Mouse (Mus musculus): ENCODE measurements around the gene Gm13212.
"Not testable (repeated sequence)": the region's sequence is repeated elsewhere in the genome, so short reads cannot be mapped to it uniquely, and the experiment has no call there.

The Gm13212 gene

DNA sequence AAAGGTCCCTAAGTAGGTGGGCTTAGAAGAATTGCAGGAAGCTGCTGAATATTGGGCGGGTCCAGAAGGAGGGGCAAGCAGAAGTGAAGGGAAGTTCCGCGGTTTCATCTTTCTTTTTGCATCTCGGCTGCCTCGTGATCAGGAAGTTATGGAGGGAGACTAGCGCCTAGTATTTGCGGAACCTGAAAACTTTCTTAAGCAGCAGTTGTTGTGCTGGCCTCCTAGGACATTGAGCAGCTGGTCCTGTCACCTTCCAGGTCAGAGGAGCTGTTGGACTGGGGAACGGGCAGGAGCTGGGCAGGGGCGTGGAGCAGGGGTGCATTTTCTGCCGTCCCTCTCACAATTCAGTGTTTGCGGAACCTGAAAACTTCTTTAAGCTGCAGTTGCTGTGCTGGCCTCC is at the start of gene Gm13212:
TSS of gene Gm13212 (plus strand) at position 89 of the 400 bp plus-strand sequence.
- peak; percentile 68 for DNase-seq (ENCODE audit: low read depth, low spot score)
- H3K36me3 ChIP-seq (ENCODE audit: control insufficient read depth, insufficient read depth, low read length, poor library complexity, severe bottlenecking); H3K27me3 ChIP-seq (ENCODE audit: control insufficient read depth, insufficient read depth, low read length, poor library complexity, severe bottlenecking): not testable (repeated sequence)

DNA sequence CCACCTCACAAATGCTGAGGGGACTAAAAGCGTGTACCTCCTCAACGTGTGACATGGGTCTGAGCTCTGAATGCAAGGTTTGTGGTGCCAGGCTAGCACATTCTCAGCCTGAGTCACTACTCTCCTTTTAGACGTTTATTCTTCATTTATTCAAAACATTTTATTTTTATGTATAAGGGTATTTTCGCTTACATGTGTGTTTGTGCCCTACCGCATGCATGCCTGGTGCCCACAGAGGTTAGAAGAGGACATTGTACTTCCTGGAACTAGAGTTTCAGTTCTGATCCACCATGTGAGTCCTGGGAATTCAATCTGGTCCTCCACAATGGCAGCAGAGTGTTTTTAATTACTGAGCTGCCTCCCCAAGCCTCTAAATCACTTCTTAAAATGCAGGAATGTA is 41.1 kb upstream of the Gm13212 start:
- not testable (repeated sequence) for DNase-seq (ENCODE audit: low read depth, low spot score)

DNA sequence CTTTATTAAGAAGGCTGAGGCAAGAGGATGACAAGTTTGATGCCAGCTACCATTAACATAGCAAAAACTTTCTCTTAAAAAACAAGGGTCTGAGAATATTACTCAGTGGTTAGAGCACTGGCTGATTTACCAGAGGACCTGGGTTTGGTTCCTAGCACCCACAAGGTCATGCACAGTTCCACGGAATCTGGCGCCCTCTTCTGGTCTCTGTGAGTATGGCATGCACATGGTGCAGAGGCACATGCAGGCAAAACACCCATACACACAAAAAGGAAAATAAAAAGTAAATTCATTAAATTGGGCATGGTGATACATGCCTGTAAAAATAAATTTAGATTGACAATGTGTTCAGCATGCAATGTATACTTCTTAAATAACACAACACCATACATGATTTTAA is 39.9 kb upstream of the Gm13212 start:
- not testable (repeated sequence) for H3K27me3 ChIP-seq (ENCODE audit: control insufficient read depth, insufficient read depth, low read length, poor library complexity, severe bottlenecking); H3K36me3 ChIP-seq (ENCODE audit: control insufficient read depth, insufficient read depth, low read length, poor library complexity, severe bottlenecking); DNase-seq (ENCODE audit: low read depth, low spot score)

More for the DNA sequence above, 41.1 kb upstream of the Gm13212 start:
- not testable (repeated sequence) for H3K36me3 ChIP-seq (ENCODE audit: control insufficient read depth, insufficient read depth, low read length, poor library complexity, severe bottlenecking); H3K27me3 ChIP-seq (ENCODE audit: control insufficient read depth, insufficient read depth, low read length, poor library complexity, severe bottlenecking)

DNA sequence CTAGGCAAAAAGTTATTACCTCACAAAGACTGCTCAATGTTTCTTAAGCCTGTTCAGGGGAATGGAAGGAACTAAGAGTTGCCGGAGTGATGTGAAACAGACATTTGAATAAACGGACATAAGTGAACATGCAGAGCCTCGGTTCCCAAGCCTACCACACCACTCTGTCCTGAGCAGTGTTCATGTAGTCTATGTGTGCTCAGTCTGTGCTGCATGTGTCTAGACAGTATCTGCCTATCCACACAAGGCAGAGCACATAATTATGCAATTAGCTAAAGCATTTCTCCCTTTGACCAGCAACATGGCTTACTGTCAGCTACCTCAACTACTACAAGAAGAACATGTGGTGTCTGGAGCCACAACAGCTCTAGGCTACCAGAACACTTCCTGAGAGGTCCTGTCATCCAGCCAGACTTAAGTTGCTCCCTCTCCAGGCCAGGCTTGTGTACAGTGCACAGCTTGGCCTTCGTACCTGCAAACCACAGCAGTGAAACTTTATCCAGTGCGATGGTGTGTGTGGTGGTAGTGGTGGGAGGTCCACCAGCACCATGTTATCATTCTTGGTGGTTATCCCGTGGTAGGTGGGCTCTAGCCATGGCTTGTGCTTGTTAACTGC is 39.1 kb upstream of the Gm13212 start:
- H3K27me3 ChIP-seq (ENCODE audit: control insufficient read depth, insufficient read depth, low read length, poor library complexity, severe bottlenecking); DNase-seq (ENCODE audit: low read depth, low spot score); H3K36me3 ChIP-seq (ENCODE audit: control insufficient read depth, insufficient read depth, low read length, poor library complexity, severe bottlenecking): not testable (repeated sequence)

DNA sequence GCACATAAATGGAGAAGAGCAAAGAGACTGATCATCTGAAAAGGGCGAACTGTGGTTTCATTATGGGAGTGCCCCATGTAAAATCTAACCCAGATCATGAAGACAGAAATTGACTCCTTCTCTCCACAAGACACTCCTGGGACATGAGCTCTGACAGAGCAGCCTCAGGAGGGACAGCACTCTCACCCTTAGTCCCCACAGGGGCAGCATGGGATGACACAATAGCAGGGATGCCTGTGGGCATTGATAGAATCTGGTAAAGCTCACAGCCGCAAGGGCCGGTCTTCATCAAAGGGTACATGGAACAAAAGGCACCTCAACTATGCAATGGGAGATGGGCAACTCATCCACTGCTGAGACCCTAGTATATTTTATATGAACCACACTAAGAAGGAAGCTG is 38.5 kb upstream of the Gm13212 start:
- DNase-seq (ENCODE audit: low read depth, low spot score), result not testable (repeated sequence)

DNA sequence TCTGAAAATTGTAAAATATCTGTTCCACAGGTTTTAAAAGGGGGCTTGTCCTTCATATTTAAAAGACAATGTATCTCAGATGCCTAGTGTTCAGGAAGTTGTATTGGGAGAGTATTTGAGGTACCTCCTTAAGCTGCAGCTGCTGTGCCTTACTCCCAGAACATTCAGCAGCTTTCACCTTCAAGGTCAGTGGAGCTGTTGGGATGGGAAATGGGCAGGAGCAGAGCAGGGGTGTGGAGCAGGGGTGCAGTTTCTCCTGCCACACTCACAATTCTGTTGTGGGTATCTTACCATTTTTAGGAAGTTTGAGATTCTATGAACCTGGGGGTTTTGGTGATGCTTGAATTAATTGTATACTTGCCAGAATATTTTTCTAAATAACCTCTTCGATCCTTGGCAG is 28.3 kb upstream of the Gm13212 start:
- no peaks in the 10 kb centered on the region for H3K27me3 ChIP-seq (ENCODE audit: control insufficient read depth, insufficient read depth, low read length, poor library complexity, severe bottlenecking)
- DNase-seq (ENCODE audit: low read depth, low spot score), result no peak
- H3K36me3 ChIP-seq (ENCODE audit: control insufficient read depth, insufficient read depth, low read length, poor library complexity, severe bottlenecking), result no peaks in the 10 kb centered on the region

More for the DNA sequence above, 38.5 kb upstream of the Gm13212 start:
- not testable (repeated sequence) for H3K27me3 ChIP-seq (ENCODE audit: control insufficient read depth, insufficient read depth, low read length, poor library complexity, severe bottlenecking); H3K36me3 ChIP-seq (ENCODE audit: control insufficient read depth, insufficient read depth, low read length, poor library complexity, severe bottlenecking)

DNA sequence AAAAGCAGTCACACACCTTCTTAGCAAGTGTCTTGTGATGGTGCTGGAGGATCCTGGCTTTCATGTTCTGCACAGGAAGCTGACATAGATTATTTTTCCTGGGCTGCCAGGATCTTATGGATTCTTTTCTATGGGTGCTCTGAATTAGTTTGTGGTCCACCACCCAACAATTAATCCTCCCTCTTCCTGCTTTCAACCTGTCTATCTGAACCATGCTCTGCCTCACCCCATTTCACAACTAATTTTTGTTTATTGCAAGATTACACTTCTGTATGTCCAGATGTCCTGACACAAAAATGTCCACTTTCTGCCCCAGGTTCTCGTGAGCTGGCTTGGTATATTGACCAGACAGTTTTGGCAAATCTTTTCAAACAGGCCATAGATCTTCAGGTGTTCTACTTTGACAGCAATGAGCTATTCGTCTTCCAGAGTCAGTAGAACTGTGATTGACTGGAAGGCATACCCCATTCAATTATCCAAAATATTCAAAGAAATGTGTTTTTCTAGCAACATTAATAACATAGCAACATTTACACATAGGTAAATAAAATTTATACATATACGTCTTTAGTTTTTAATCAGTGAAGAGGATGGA is 25.4 kb upstream of the Gm13212 start:
- Histone ChIP-seq H3K36me3 (ENCODE audit: control insufficient read depth, insufficient read depth, low read length, poor library complexity, severe bottlenecking) (no peaks in the 10 kb centered on the region), H3K27me3 (ENCODE audit: control insufficient read depth, insufficient read depth, low read length, poor library complexity, severe bottlenecking) (no peaks in the 10 kb centered on the region)
- no peak for DNase-seq (ENCODE audit: low read depth, low spot score)

DNA sequence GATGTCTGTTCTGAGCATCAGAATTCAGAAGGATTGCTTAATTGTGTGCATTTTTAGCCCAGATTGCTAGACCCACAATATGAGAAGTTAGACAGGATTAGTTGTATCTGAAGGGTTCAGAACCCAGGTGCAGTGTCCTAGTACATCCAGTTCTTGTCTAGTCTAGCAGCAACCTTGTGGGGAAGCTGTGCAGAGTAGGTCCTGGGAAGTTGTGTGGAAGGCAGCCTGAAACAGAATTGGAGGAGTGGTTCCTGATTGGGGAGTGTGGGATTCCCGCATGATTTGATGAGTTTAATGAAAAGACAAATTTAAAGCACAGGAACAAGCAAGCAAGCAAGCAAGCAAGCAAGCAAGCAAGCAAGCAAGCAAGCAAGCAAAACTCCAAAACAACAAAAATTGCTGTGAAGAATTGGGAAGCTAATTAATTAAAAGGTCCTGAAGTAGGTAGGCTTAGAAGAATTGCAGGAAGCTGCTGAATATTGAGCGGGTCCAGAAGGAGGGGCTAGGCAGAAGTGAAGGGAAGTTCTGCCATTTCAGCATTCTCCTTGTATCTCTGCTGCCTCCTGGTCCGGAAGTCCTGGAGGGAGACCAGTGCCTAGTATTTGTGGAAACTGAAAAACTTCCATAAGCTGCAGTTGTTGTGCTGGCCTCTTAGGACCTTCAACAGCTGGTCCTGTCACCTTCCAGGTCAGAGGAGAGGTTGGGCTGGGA is 20.7 kb upstream of the Gm13212 start:
- Histone ChIP-seq H3K36me3 (ENCODE audit: control insufficient read depth, insufficient read depth, low read length, poor library complexity, severe bottlenecking) (no peaks in the 10 kb centered on the region), H3K27me3 (ENCODE audit: control insufficient read depth, insufficient read depth, low read length, poor library complexity, severe bottlenecking) (no peaks in the 10 kb centered on the region)
- DNase-seq (ENCODE audit: low read depth, low spot score), result no peak

DNA sequence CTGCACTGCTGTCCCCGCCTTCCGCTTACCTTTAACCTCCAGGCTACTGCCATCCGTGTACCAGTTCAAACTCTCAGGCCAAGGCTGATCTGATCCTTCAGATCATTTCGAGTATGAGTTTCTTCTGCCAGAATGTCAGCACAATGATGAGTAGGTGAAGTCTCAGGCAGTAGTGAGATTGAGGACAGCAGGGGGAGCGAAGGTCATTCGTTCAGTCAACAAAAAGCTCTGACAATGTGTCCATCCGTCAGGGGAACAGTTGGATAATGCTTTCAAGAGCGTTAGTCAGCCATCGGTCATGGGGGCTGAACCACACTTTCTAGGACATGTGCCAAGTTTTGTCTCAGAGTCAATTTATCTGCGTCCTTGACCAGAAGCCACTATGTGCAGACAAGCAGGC is 14.5 kb upstream of the Gm13212 start:
- not testable (repeated sequence) for DNase-seq (ENCODE audit: low read depth, low spot score); H3K36me3 ChIP-seq (ENCODE audit: control insufficient read depth, insufficient read depth, low read length, poor library complexity, severe bottlenecking); H3K27me3 ChIP-seq (ENCODE audit: control insufficient read depth, insufficient read depth, low read length, poor library complexity, severe bottlenecking)

DNA sequence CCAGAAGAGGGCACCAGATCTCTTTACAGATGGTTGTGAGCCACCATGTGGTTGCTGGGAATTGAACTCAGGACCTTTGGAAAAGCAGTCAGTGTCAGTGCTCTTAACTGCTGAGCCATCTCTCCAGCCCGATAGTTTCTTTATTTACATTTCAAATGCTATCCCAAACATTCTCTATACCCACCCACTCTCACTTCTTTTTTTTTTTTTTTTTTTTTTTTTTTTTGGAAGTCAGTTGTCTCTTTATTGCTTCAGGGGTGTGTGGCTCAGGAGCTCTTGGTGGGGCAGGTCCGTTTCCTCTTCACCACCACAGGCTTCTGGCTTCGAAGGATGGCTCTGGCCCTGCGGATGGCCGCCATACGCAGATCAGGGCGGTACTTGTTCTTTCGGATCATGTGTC is 8.3 kb upstream of the Gm13212 start:
- H3K36me3 ChIP-seq (ENCODE audit: control insufficient read depth, insufficient read depth, low read length, poor library complexity, severe bottlenecking); H3K27me3 ChIP-seq (ENCODE audit: control insufficient read depth, insufficient read depth, low read length, poor library complexity, severe bottlenecking); DNase-seq (ENCODE audit: low read depth, low spot score): not testable (repeated sequence)

DNA sequence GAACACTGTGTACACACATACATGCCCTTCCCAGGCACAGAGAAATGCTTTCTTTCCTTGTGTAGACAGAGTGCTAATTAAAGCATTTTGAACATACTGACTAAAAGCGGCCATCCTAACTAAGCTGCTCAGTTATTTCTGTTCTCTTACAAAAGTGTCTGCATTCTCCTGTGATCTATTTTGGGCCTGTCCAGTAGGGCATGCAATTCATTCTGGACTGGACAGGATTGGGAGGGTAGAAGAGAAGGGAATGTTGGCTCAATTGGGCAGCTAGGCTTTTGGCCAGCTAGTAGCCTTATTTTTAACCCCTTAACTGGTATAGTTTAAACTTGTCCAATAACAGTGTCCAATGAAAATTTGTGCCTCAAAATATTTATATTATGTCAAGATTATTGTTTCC is 4.6 kb upstream of the Gm13212 start:
- DNase-seq (ENCODE audit: low read depth, low spot score); H3K27me3 ChIP-seq (ENCODE audit: control insufficient read depth, insufficient read depth, low read length, poor library complexity, severe bottlenecking); H3K36me3 ChIP-seq (ENCODE audit: control insufficient read depth, insufficient read depth, low read length, poor library complexity, severe bottlenecking): not testable (repeated sequence)

DNA sequence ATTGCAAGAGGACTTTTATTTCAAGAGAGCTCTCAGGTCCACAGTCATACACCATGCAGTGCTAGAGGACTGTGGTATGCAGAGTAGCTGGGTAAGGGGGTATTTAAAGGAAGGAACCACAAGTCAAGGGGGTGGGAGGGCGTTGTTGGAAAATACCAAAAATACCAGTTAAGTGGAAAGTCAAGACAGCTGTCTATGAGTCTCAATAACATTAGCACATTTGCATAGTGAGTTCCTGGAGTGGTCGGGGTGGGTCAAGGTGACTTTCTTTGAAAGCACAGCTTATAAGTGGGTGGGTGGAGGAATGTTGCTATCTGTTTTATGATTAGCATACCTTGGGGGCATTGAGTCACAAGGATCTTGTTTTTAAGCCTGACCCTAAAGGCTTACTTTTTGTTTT is 1.1 kb downstream of the Gm13212 start:
- H3K27me3 ChIP-seq (ENCODE audit: control insufficient read depth, insufficient read depth, low read length, poor library complexity, severe bottlenecking), result not testable (repeated sequence)
- DNase-seq (ENCODE audit: low read depth, low spot score), result peak; percentile 29

DNA sequence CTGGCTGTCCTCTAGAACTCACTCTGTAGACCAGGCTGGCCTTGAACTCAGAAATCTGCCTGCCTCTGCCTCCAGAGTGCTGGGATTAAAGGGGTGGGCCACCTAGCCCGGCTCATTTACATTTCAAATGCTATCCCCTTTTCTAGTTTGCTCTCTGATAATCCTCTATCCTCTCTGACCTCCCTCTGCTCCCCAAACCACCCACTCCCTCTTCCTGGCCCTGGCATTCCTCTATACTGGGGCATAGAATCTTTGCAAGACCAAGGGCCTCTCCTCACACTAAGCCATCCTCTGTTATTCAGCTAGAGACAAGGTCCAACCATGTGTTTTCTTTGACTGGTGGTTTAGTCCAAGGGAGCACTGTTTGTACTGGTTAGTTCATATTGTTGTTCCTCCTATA is 9.2 kb downstream of the Gm13212 start:
- DNase-seq (ENCODE audit: low read depth, low spot score); H3K27me3 ChIP-seq (ENCODE audit: control insufficient read depth, insufficient read depth, low read length, poor library complexity, severe bottlenecking); H3K36me3 ChIP-seq (ENCODE audit: control insufficient read depth, insufficient read depth, low read length, poor library complexity, severe bottlenecking): not testable (repeated sequence)

More for the DNA sequence above, 1.1 kb downstream of the Gm13212 start:
- not testable (repeated sequence) for H3K36me3 ChIP-seq (ENCODE audit: control insufficient read depth, insufficient read depth, low read length, poor library complexity, severe bottlenecking)

DNA sequence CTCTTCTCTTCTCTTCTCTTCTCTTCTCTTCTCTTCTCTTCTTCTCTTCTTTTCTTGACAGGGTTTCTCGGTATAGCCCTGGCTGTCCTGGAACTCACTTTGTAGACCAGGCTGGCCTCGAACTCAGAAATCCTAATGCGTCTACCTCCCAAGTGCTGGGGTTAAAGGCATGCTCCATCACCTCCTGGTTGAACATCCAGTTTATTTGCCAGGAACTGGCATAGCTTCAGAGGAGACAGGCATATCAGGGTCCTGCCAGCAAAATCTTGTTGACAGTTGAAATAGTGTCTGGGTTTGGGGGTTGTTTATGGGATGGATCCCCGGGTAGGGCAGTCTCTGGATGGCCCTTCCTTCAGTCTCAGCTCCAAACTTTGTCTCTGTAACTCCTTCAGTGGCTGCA is 9.8 kb downstream of the Gm13212 start:
- not testable (repeated sequence) for H3K36me3 ChIP-seq (ENCODE audit: control insufficient read depth, insufficient read depth, low read length, poor library complexity, severe bottlenecking); DNase-seq (ENCODE audit: low read depth, low spot score); H3K27me3 ChIP-seq (ENCODE audit: control insufficient read depth, insufficient read depth, low read length, poor library complexity, severe bottlenecking)

DNA sequence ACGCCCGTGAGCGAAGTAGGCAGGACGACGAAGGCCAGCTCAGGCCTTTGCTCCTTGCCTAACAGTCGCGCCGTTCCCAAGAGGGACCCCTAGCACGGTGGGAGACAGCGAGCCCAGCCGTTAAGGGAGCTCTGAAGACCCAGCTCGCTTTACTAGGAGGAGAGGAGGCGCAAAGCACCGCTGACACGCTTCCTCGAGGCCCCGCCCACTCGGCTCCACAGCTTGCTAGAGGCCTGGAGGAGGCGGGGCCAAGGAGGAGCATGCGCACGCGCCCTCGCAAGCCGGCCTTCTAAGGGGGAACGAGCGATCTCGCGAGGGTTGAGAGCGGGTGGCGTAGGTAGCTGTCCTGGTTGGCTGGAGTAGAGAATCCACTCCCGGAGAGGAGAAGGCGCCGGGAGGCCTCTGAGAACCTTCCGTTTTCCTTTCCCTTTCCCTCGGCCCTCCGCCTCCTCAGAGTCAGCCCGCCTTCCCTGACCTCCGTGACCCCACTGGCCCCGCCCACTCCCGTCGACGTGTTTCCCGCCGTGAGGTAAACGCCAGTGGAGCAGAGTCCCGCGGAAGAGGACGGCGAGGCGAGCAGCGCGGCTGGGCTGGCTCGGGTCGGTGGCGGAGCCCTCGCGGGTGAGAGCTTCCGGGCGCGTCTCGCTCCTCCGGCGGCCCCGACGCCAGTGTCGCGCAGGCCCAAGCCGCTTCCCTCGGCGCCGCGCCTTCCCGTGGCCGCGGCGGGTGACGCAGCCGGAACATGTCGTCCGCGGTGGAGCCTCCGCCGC is 55.6 kb downstream of the Gm13212 start:
- H3K27me3 ChIP-seq (ENCODE audit: control insufficient read depth, insufficient read depth, low read length, poor library complexity, severe bottlenecking); DNase-seq (ENCODE audit: low read depth, low spot score); H3K36me3 ChIP-seq (ENCODE audit: control insufficient read depth, insufficient read depth, low read length, poor library complexity, severe bottlenecking): not testable (repeated sequence)
